Mouse (Mus musculus) gastrocnemius, adult 2 months (tissue): ENCODE results near the gene Nell2. TPM values are rescaled to one million over a fixed set of nuclear protein-coding genes. Genes with fewer than 3 reads are reported as not detected.

Source experiments
- DNase-seq: peaks from one replicate; pipeline ENCODE4 v3.0.0; 2022
- H3K27ac ChIP-seq: fragments of 200-600 bp; 2 replicates; pipeline ENCODE4 v1.8.1; 2022; ENCODE audit warnings: mild to moderate bottlenecking
- H3K4me3 ChIP-seq: fragments of 200-600 bp; 2 replicates; pipeline ENCODE4 v1.8.1; 2022; ENCODE audit warnings: mild to moderate bottlenecking, moderate library complexity
- CTCF ChIP-seq: fragments of 200-600 bp; IDR thresholded peaks from 2 replicates; pipeline ENCODE4 v1.8.1; 2022; ENCODE audit warnings: antibody characterized with exemption, mild to moderate bottlenecking, moderate library complexity
- intact Hi-C: fragments of 180-260 bp; cut with DNase I; formaldehyde crosslinking; loops from one replicate; pipeline ENCODE4 v1.15.1; 2025
- total RNA-seq, 2 experiments: library from RNA; stranded (reverse); gene quantifications; 2 replicates each; pipeline ENCODE4 v1.2.3; 2021

Nell2 gene
- total RNA-seq, 2 experiments from 2014 or later, result 0.18 to 0.36 TPM

DNA sequence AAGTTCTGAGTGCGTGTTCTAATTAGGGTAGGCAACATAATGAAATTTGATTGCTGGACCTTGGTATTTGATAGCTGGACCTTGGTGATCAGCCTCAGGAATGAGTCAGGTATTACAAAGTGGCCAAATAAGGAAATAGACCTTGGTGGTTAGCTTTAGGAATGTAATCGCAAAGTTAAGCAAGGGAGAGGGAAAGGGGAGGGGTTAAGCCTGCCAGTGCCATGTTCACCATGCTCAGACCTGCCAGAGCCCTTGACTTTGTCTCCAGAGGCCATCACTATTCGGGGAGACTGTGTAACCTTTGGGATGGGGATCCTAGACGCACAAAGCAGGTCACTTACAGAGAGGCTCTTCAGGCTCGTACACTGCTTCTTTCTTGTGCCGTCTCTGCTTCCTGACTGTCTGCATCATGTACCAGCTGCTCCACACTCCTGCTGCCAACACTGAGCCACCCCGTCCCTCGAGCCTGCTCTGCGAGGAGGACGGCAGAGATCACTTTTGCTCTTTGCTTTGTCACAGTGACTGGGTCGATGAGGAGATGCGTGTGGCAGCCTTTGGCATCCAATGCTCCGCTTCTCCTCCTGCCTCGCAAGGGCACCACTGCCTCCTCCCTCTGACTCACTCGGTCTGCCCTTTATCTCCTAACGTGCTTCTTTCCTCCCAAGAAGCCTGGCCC lies 157.5 kb downstream of the Nell2 start:
- no peak for TF ChIP-seq CTCF
- DNase-seq, result no peak
- H3K4me3 ChIP-seq, result no peak overlapping the region
- H3K27ac ChIP-seq, result no peak overlapping the region
- intact Hi-C loops, result no loop called here

DNA sequence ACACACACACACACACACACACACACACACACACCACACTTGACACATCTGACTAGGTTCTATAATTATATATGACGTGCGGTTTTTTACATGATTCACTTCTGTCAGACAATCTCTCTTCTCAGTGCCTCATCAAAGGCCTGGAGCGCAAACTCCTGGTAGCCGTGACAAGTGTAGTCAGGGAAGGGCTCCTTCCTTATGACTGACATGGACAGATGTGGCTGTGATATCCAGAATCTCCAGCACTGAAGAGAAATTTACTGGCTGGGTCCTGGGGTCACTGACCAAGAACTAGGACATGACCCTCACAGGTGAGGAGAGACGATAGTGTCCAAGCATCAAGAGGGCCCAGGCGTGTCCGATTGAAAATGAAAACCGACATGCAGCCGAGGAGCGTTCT lies 160.2 kb downstream of the Nell2 start:
- no peak for DNase-seq

DNA sequence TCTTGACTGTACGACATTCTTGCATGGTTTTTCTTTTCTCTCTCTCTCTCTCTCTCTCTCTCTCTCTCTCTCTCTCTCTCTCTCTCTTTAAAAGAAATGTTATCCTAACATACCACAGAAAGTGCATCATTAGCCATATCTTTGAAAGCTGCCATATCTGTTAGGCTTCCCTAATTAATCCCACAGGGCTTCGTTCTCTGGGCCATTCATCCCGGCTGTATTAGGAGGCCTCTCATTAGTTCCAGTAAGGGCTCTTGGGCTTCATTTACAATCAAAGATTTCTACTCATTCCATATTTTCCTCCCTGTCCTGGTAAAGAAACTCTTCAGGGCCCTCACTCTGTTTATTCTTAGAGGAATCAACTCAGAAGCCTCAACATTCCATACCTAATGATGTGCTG lies 161.9 kb downstream of the Nell2 start:
- Histone ChIP-seq H3K27ac (no peak overlapping the region), H3K4me3 (no peak overlapping the region)
- intact Hi-C loops, result no loop called here
- no peak for TF ChIP-seq CTCF
- no peak for DNase-seq

More for the DNA sequence above, 160.2 kb downstream of the Nell2 start:
- no peak for TF ChIP-seq CTCF
- Histone ChIP-seq H3K4me3 (no peak overlapping the region), H3K27ac (no peak overlapping the region)
- intact Hi-C loops, result no loop called here

DNA sequence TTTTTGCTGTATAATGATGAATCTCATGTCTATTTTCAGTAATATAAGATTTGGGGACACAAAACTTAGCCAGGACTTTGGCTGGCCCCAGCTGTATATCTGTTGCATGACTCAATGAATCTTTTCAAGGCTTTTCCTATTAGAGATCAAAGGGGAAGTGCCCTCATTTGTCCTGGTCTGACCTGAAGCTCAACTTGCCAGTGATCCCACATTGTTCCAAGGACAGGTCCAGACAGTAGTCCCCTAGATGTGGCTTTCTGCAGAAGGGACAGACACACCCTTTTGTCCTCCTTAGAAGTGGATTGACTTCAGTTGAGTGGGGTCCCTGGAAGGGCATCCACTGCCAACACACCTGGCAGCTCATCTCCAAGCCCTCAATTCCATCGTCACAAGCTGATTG lies 173.6 kb downstream of the Nell2 start:
- Histone ChIP-seq H3K4me3 (no peak overlapping the region), H3K27ac (no peak overlapping the region)
- no peak for DNase-seq
- TF ChIP-seq CTCF, result no peak
- intact Hi-C loops, result no loop called here

DNA sequence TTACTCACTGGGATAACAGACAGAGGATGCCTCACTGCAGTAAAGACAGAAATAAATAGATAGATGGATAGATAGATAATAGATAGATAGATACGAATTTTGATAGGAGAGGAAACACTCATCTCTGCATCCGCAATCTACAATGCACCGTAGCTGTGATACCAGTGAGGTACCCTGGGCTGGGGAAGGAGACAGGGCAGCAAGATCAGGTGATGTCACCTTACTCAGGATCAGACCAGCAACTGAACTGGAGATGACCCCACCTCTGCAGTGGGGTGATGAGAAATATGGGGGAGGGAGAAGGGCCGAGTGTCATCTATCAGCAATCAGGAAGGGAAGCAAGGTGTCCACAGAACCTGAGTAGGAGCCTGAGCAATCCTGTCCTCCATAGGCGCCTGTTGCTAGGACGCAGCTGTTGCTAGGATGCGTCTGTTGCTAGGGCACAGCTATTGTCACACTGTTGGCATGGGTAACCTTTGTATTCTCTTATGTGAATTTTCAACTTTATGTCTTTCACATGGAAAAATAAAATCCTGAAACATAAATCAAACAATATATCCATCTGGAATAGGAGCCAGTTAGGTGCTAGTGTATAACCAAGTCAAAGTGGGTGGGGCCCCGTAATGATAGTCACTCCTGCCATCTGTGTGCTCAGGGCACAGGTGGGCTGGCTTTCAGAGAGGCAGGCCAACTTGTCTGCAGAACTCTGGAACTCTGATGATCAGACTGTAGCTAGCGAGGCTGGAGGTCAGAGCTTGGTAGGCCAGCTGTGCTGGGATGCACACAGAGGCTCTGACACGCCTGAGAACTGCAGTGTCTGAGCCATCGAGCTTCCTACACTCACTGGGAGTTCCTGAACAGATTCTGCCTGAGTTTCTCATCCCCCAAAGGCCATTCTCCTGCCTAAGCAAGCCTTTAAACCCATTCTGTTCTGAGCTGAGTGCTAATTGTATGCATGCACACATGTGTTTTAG lies 193.7 kb downstream of the Nell2 start:
- no peak for DNase-seq
- no peak for TF ChIP-seq CTCF
- Histone ChIP-seq H3K27ac (no peak overlapping the region), H3K4me3 (no peak overlapping the region)
- intact Hi-C loops, result no loop called here

DNA sequence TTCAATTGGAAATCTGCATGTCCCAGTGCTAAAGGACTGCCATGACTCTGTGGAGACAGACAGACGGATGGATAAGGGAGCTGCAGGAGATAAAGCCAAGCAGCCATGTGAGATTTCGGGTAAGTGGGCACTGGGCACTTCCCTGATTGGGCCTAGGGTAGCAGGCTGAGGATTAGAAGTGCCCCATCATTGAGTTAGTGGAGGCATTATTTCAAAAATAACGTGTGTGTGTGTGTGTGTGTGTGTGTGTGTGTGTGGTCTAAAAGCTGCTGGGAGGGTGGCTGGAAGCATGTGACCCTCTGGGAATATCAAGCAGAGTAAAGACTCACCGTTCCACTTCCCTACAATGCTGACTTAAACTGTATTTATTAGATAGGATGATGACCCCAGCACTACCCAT lies 195.1 kb downstream of the Nell2 start:
- no peak for DNase-seq
- intact Hi-C loops, result no loop called here
- no peak overlapping the region for H3K4me3 ChIP-seq
- no peak overlapping the region for H3K27ac ChIP-seq
- TF ChIP-seq CTCF, result no peak

DNA sequence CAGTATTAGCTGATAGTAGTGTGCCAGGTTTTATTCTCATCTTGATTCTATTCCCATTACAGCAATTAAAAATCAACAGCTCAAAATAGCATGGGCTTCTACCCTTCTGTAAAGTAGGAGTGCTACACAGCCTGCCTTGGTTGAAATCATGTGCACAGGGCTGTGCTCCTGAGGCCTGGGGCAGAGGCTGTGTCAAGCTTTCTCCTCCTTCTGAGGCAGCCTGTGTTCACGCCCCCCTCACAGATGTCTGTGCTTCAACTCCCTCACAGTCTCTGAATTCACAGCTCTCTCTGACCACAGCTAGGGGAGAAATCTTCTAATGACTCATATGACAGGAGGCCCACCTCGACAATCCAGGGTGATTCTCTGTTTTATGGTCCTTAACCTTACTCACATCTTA lies 197.4 kb downstream of the Nell2 start:
- intact Hi-C loops, result no loop called here
- TF ChIP-seq CTCF, result no peak
- Histone ChIP-seq H3K4me3 (no peak overlapping the region), H3K27ac (no peak overlapping the region)
- no peak for DNase-seq

DNA sequence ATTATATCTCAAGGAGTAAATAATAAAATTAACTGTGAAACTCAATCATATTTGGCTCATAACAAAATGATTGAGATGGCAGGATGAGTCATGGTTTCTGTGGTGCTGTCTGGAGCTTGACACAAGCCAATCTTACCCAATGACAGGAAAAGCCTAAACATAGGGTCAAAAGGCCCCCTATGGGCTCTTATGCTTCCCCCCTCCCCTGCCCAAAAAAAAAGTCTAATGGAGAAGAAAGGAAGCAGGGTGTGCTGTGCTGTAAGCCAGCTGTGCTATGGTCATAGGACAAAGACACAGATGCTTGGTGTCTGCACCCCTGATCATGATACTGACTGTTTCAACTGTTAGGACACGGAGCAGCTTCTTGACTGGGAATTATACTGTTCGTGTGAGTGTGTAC lies 205.6 kb downstream of the Nell2 start:
- DNase-seq, result no peak
- intact Hi-C loops, result no loop called here
- no peak for TF ChIP-seq CTCF
- no peak overlapping the region for H3K4me3 ChIP-seq
- no peak overlapping the region for H3K27ac ChIP-seq

DNA sequence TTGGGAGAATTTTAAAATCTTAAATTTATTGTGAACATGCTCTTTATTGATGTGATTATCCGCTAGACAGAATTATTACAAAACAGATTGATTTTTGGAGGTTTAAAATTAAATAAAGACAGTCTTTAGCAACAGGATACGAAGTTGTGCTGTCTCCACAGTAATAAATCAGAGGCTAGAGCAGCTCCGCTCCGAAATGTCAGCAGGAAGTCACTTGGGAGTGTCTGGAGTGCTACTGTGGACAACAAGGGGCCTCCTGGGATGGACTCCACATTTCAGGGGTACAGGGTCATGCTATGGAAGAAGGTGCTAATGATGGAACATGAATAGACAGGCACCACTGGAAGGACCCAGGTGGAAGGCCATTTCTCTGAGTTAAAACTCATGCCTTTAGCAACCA lies 211.7 kb downstream of the Nell2 start:
- no peak for DNase-seq
- no peak for TF ChIP-seq CTCF
- H3K4me3 ChIP-seq, result no peak overlapping the region
- no peak overlapping the region for H3K27ac ChIP-seq
- intact Hi-C loops, result no loop called here

DNA sequence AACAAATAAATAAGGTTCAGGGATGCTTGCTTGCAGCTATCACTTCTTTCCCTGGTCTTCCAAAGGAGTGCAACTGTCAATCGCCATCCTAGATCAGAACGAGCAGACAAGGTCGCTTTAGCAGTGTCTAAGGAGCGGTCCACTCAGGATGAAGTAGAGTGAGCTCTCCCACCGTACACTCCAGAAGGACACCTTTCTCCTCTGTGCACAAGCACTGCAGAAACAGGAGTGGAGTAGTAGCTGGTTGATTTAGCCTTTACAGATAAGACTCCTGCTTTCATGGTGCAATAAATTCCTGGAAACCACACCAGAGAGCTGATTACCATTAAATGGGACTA lies 213.6 kb downstream of the Nell2 start:
- DNase-seq, result no peak
- Histone ChIP-seq H3K27ac (no peak overlapping the region), H3K4me3 (no peak overlapping the region)
- no peak for TF ChIP-seq CTCF
- intact Hi-C loops, result no loop called here

DNA sequence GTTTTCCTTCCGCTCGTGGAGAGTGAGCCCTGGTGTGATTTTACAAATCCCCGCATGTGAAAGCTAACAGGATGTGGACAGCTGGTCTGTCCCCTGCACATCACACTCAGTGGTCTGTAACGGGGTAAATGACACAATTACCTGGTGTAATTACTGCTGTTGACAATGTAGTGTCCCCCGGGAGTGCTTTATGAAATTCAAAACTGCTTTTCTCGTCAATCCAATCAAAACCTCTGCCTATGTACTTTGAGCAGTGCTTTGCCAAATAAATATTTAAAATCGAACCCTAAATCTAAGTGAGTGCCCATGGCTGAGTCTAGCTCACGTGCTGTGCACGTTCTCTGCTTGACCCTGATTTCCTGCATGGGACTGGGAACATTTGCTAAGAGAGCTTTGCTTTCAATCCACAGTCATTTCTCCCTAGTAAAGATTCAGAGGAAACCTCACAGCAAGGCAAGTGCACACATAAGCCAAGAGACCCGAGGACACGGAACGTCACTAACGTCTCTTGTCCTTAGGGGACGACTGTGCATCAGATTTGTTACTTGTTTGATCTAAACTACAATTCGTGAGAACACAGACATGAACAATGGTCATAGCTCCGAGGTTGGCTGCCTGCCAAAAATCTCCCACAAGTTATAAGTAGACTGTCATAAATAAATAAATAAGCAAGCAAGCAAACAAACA lies 214.1 kb downstream of the Nell2 start:
- DNase-seq, result no peak
- H3K27ac ChIP-seq, result no peak overlapping the region
- intact Hi-C loops, result no loop called here
- no peak overlapping the region for H3K4me3 ChIP-seq
- TF ChIP-seq CTCF, result no peak

DNA sequence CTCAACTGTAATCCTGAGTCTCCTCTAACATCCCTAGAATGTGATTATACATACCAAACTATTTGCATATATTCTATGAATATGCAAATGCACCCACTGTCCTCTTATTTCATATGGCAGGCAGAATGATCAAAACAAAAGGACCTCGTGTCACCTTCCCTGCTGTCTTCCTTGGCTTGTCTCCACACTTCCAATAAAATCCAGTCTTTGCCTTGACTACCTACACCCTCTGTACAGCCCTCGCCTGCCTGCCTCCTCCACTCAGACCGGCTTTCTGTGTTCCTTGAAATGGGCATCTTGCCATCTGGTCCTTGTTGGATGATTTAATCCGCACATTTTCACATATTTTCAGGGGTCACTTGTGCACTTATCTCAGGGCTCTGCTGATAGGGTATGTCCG lies 215.1 kb downstream of the Nell2 start:
- no peak for DNase-seq
- Histone ChIP-seq H3K4me3 (no peak overlapping the region), H3K27ac (no peak overlapping the region)
- no peak for TF ChIP-seq CTCF
- intact Hi-C loops, result no loop called here

DNA sequence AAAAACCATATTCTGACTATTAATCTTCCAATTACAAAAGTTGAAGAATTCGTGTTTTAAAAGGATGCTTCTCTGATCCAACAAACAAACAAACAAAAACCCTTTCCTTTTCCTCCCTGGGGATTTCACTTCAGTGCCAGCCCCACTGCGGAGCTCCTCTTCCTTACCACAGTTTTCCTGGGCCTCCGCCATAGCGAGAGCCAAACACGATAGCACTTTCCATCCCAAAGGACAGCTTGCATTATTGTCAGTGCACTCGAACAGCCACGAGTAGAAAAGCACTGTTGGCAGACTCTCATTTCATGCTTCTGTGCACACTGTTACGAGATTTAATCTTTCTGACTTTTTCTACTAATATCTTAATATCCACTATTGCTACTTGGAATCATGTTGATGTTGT lies 224.3 kb downstream of the Nell2 start:
- intact Hi-C loops, result no loop called here
- TF ChIP-seq CTCF, result no peak
- DNase-seq, result no peak
- no peak overlapping the region for H3K27ac ChIP-seq
- H3K4me3 ChIP-seq, result no peak overlapping the region
